Mouse (Mus musculus) liver (tissue): Measurements from ENCODE around the gene Ncor2.

ENCODE experiments used
- DNase-seq: peaks from one replicate; pipeline ENCODE4 v3.0.0-alpha.2; 2020; ENCODE audit warnings: mixed read lengths

Ncor2 gene

DNA sequence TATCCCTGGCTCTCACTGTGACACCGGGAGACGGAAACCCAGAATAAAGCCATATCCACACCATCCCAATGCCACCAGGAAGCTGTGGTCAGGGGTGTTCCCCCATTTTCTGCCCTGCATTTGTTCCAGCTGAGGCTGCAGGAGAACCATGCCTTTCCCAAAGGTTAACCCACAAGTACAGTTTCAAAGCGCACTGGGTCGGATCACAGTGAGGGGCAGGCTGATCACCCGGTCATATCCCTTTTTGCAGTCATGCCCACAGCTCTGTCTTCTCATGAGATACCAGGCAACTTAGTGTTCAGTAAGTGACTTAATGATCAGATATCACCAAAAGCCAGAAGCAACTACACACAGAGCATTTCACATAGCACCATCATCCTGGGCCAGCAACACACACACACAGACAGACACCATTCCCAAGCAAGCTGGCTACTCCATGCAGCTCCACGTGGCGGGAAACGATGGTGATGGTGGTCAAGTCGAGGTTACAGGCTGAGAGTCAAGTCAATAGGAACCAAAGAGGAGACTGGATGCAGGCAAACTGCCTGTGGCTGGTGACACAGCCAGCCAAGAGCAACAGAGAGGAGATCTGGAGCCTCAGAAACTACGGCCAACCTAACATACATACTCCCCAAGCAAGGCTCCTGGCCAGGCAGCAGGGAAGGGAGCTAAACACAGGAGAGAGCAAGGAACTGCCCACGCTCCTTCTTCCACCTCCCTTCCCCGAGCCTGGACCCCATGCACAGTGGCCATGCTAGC lies 35.7 kb downstream of the Ncor2 start:
- no peak for DNase-seq

DNA sequence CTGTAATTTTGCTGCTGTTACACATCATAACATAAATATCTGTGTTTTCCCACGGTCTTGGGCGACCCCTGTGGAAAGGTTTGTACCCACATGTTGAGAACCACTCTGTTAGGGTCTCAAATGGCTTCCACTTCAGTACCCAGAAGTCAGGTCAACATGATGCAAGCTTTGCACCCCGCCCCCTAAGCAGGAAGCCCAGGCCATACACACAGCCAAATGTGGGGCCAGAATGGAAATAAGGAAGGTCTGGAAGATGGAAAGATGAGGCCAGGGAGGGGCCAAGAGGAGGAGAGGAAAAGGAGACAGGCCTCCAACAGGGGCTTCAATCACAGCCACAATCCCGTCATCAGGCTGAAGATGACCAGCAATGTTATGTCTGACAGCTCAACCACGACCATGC lies 37.1 kb downstream of the Ncor2 start:
- no peak for DNase-seq

DNA sequence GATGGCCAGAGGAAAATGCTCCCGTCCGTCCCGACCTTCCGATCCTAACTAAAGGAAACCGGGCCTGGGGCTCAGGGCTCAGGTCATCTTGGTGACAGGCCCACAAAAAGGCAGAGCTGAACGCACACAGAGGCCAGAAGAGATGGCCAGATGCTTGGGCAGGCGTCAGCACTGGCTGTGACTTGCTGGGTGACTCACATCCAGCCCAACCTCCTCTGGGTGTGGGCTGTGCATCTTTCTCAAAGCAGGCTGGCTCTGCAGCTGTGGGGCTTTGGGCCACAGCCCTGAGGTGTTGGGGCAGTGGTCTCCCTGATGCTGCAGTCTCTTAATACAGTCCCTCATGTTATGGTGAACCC lies 37.5 kb downstream of the Ncor2 start:
- no peak for DNase-seq

DNA sequence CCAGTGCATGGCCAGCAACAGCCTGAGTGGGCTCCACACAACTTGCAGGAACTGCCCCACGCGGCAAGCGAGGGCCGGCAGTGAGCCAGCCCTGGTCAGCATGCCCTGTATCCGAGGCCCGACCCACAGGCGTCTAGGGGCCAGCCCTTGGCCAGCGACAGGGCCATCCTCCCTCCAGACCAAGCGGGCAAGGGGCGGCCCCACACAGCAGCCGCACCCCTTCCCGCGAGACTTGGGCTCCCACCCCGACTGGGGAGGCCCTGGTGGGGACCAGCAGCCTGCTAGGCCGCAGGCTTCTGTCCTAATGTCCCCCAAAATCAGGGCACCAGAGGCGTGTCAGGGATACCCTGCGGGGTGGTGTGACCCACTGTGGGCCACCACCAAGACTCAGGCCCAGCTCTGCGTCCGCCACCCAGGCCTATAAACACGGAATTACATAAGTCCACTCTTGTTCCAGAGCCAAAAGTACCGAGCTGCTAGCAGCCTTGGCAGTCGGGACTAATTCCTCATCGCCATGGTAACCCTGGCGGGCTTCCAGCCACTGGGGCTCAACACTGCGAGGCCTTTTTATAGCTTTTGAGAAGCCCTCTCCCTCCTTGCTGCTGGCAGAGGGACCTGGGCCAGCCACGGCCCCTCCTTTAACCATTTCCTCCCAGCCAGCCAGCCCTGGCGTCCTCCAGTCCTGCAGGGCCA lies 38.0 kb downstream of the Ncor2 start:
- peak; percentile 82 for DNase-seq

DNA sequence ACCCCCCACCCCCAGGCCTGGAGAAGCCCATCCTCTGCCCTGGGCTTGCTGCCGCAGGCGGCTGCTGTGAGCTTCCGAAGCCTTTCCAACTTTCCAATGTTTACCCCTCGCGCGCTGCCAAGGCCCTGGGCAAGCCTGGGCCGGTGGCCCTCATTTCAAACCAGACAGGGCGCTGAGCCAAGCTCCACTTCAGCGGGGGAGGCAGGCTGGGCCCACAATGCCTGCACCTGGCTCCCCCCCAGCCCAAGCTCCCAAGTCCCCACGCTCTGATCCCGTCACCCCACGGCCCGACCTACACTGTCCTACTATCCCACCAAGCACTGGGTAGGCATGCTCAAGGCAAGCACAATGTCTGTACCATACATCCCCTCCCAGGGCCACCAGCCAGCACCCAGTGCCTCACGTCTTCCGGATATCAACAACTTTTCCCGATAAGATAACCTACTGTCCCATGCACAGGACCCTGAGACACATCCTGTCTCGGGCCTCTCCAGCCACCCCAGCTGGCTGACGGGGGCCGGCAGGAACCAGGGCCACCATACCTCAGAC lies 38.8 kb downstream of the Ncor2 start:
- DNase-seq = no peak

DNA sequence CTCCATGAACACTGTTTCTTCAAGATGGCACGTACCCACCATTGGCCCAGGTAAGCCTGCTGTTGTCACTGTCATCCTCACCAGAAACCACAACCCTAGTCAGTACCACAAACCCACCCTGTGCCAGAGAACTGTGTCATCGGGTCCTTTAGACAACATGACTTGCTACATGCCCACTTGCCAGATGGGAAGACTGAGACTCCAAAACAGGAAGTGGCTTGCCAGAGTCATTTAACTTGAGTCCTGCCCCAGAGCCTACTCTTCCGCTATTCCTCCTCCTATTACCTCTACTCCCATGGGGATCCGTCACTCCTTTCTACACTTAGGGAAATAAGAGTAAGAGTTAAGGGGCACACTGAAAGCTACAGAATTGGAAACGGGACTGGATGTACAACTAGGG lies 39.4 kb downstream of the Ncor2 start:
- no peak for DNase-seq

DNA sequence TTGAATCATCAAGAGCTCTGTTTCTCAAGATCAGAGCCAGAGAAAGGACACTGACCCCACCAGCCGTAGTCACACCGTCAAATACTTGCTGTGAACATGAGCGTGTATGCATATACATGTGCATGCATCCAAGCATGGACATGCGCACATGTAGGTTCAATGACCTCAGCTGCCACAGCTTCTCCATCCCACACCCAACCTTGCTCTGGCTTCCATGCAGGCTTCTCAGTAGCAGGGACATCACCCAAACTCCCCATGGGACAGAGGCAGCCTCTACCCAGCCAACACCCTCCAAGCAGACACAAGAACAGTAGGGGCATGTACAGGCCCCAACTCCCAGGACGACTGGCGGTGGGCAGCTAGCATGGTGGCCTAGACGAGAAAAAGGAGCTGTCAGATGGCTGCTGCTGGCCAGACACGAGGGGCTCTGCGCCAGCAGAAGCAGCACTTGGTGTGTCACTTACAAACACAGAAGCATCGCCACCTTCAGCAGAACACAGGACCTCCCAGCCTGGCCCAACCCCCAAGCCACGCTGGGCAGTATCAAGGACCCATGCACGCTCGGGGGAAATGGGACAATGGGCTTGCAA lies 40.1 kb downstream of the Ncor2 start:
- no peak for DNase-seq

DNA sequence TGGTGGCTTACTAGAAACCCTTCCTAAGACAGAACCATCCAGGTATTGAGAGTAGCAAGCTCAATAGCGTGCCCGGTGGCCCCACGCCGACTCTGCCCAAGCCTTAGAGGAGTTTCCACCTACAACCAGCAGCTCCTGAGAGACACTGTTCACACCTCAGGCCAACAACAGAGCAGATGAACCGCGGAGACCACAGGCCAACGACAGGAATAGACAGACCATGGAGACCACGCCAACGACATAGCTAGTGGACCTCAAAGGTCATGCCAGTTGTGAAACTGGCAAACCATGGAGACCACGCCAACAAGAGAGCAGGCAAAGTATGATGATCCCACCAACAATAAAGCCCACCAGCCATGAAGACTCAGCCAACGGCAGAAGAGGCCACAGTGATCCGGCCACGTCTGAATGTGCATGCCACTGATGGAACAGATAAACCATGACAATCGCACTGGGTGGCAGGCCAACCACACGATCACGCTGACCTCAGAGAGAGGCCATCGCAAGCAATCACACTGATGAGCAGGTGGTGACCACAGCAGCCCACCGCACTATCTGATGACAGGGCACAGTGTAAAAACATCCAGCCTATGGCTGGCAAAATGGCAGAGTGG lies 41.2 kb downstream of the Ncor2 start:
- DNase-seq = no peak

DNA sequence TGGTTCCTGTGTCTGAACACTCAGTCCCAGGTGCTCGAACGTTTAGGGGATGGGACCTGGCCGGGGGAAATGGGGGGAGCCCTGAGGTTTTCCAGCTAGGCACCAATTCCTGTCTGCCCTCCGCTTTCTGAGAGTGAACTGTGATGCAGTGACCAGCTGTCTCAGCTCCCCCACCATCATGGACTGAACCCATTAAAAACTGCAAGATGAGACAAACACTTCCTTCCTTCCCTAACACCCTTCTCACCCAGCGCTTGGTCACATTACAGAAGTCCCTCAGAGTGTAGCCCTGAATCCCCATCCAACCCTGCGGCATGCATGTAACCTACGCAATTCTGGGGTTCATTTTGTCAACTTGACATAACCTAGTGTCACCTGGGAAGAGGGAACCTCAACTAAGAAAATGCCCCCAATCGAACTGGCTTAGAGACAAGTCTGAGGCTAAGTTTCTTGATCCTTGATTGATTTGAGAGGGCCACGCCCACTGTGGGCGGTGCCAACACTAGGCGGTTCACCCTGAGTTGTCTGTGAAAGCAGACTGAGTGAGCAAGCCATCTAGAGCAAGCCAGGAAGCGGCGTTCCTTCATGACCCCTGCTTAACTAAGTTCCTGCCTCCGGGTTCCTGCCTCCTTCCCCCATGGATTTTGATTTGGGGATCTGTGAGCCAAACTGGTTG lies 41.9 kb downstream of the Ncor2 start:
- peak; percentile 56 for DNase-seq

DNA sequence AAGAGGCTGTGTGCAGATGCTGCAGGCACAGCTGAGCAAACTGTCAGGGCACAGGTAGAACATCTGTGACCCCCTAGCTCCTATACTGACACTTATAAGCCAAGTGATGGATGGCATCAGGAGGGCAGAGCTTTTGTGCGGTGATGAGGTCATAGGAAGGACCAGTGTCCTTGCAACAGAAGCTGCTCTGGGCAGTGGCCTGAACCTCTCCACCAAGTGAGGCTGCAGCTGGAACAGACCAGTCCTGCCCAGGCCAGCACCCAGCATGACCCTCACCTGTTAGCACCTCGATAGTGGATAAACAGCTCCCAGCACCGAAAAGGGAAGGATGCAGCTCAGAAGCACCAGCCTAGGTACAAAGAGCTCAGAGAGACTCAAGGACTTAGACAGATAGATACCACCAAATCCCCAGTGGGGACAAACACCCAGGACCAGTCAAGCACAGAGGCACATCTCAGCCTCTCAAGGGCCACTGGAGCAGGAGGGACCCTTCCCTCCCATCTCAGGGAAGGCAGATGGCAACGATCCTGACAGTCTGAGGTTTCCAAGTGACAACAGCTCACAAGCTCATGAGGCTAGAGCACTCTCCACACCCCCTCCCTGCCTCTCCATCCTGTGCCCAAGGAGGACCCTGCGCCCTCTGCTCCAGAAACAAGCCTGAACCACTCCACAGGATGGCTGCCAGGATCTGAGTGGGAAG lies 42.6 kb downstream of the Ncor2 start:
- DNase-seq = no peak

DNA sequence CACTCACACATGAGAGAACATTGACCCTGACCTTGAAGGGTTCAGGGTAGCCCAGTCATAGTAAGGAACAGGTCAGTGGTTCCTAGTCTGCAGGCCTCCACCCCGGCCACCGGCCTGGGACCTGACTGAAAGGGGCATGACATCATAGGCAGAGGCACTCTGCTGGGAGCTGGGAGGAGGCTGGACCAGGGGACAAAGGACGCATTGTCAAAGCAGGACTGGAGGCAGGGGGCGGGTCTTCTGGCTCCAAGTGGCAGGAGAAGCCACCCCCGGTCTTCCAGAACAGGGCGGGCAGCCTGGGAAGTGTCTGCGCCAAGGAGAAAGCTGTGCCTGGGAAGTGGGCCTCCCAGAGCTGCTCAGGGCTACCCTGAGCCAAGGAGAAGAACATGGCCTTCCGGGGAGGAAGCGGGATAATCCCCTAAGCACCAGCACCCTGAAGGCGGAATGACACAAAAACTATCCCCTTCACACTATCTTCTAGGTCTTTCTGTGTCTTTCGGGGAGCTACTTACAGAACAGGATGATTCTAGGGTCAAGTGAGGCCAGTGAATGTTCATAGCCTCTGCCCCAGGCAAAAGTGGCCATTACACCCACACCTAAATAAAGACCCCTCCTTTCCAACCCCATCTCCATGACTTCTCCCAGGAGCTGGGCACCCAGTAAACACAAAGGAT lies 44.1 kb downstream of the Ncor2 start:
- peak; percentile 60 for DNase-seq

DNA sequence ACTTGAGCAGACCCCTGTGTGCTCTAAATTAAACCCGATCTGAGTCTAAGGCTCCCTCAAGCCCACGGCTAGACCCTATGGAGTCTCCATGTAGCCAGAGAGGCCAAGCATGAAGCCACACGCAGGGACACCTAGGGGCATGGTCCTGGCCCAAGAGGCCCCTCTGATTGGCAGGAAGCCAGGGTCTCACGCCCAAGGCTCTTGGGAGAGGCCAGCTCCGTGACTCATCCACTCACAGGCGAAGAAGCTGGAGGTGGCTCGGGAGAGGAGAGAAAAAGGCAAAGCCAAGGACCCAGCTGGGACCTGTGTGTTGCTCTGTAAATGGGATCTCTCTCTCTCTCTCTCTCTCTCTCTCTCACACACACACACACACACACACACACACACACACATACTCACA lies 44.6 kb downstream of the Ncor2 start:
- DNase-seq = no peak

DNA sequence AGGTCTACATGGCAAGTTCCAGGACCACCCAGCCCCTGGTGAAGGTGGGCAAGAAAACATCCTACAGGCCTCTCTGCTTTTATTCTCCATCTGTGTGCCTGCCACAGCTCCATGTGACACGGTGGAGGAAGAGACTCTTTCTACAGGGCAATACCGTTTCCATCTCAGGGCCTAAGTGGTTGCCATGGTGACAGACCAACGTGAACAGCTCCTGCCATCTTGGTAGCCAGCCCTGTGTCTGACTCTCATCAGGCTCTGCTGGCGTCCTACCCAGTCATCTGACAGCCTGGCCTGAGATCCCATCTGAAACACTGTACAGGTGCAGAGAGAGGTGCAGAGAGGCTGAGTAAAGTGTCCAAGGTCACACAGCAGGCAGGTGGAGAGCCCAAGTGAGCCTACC lies 45.4 kb downstream of the Ncor2 start:
- DNase-seq = no peak

DNA sequence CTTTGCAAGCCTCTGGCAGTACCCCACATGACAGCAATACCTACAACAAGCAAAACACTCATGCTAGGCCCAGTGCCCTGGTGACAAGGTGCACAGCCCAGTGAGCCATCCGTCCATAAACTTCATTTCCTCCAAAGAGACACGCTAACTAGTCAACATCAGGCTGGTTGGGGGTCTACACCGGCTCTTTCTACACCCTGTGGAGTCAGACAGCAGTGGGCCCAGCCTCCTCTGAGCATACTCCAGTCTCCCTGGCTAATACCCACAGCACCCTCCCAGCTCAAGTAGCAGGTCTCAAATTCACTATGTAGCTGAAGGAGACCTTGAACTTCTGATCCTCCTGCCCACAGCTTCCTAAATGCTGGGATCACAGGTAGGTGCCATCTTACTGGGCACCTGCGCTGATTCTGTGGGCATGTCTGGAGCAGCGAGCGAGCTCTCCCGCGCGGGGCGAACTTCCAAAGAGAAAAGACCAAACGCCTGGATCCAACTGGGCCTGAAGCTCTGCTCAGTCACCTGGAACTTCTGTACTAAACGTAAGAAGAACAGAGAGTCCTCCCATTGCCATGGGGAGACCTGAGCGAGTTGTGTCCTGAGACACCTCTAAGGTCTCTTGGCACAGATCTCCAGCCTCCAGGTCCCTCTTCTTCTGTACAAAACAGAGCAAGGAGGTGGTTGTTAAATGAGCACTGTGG lies 46.3 kb downstream of the Ncor2 start:
- no peak for DNase-seq

DNA sequence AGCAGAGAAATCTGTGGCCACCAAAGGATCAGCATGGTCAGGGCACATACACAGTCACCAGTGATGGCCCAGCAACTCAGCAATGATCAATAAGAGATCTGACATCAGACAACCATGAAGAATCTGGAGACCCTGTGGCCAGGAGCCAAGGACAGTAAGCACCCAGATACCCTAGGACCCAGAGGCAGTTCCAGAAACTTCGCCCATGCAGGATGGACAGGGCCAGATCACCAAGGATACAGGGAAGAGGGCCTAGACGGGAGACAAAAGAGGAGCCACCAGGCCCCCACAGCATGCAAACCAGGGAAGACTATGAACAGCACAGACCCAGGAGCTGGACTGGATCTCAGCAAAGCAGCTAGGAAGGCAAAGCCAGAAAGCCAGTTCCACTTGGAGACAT lies 47.0 kb downstream of the Ncor2 start:
- no peak for DNase-seq

DNA sequence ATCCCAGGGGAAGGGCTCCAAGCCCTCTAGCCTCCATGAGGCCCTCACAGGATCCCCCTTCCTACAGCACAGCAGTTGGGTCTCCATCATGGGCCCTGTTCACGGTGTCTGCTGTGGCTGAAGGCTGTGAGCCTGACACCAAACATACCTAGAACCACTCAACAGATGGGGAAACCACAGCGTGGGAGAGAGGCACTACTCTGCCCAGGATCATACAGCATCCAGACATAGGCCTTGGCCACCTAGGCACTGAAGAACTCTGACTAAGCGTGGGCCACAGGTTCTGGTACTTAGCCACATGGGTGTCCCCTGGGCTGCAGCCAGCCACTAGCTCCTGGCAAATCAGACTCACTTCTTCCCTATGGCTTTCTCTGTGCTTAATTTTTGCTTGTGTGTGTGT lies 48.6 kb downstream of the Ncor2 start:
- no peak for DNase-seq

DNA sequence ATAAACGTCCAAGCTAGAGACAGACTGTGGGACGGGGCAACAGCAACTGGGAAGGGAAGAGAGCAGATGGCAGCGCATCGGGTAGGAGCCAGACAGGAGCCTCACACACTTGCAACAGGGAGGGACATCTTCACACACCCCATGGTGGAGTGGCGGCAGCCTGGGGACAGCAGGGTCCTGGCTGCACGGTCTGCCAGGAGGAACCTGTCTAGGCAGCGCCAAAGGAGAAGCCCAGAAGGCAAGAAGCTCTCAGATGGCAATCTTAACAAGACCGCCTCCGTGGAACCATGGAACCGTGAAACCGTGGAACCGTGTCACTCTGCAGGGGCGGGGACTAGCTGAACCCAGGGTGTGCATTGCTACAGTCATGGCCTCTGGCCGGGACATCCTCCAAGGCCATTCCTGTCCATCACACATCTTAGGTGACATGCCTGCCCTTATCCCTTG lies 50.1 kb downstream of the Ncor2 start:
- no peak for DNase-seq

DNA sequence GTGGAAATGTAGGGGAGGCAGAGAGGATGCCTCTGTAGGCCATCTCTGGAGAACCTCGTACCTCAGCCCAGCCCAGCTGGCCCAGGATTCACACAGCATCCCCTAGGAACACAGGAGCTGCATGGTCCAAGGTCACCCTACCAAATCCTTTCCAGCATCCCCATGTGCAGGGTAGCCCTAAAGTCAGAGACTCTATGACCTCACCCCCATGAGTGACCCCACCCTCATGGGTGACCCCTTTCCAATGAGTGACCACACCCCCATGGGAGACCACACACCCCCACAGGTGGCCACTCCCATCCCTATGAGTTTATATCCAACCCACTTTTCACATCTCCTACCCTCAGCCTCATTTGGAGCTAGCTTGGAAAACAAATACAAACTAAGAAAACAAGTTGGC lies 51.1 kb downstream of the Ncor2 start:
- DNase-seq = no peak

DNA sequence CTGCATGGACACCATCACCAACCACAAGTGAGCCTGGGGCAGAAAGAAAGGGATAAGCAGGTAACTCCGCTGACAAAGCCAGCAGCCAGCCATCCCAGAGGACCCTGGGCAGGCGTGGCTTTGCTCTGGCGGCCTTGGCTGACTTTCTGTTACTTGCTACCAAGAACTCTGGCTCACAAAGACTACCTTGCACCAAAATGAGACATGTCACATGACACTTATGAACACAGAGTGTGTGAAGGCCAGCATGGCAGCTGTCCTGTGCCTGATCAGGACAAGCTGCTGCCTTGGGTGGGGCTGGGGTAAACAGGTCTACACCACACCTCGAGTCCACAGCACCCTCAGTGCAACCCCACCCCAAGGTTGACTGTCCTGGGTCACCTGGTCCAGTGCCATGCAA lies 51.6 kb downstream of the Ncor2 start:
- no peak for DNase-seq

DNA sequence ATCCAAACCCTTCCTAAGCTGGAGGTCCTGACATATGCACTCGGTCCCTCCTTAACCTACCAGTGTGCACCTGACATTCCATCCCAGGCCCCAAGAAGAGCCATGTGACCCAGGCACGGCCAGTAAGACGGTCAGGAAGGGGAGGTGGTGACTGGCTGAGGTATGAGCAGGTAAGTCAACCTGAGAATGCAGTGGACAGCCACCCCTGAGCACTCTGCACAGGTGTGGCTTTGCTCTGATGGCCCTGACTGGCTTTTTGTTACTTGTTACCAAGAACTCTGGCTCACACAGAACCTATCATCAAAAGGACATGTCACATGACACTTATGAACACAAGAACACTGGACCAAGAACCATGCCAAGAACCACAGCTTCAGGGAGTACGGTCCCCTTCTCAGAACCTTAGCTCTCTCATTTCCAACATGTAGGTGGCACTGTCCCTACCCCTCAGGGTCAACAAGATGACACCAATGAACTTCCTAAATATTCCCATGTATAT lies 53.0 kb downstream of the Ncor2 start:
- DNase-seq = no peak

DNA sequence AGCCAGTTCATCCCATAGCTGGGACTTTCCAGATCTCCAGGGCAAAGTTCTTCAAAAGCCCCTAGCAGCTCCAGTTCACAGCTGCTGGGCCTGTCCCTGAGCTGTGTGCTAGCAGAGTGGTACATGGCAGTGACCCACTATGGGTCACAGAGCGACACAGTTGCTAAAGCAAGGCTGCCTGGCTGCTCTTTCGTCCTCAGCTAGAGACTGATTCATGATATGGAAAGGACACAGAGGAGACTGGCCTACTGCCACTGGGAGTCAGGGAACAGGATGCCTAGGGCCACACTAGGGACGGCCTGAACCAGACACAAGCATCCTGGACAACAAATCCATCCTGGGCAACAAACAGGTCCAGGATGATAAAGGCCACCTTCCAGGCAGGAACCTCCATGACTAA lies 53.8 kb downstream of the Ncor2 start:
- DNase-seq = no peak
